ENCODE assay signal across 8 mouse cellular contexts in the genomic region with DNA sequence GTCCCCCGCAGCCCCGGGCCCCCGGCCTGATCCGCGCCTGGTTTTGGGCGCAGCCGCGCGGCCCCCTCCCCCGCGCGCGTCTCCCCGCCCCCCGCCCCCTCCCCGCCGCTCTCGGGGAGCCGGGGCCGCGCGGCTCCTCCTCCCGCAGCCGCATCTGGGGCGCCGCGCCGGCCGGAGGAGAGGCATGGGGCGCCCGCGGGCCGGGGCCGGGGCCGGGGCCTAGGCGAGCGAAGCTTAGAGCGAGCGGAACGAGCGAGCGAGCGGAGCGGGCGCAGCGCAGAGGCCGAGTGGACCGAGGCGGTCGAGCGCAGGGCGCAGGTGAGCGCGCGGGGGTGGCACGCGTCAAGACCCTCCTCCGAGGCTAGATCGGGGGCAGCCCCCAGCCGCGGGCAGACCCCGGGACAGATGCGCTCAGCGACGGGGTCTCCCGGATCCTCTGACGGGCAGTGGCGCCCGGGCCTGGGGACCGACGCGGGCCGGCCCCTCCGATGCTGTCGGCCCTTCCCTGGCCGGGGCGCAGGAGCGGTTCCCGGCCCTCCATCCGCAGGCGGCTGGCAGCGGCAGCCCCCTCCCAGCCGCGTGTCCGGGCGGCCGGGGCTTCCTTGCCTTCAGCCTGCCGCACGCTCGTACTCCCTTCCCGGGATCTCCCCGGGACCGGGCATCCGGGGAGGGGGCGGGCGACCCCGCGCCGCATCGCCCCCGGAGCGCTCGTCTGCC. TPM values are rescaled to one million over a fixed set of nuclear protein-coding genes. Genes with fewer than 3 reads are reported as not detected.
A peak's percentile ranks its signal among the peaks of the same experiment; 100 is the strongest.
DNase-seq lines count a peak whose midpoint lies in the region; ATAC-seq lines count a peak whose summit lies in the region.

A gene (plus strand): TSS at position 165 of the 717 bp plus-strand sequence.

- peaks cover 24% of the 10 kb centered on the region for H3K4me1 ChIP-seq in lung, embryonic 15.5 days
- H3K4me1 ChIP-seq in embryonic facial prominence, embryonic 12.5 days: peaks cover 11% of the 10 kb centered on the region
- peaks cover 0 to 7% of the 10 kb centered on the region in 2 experiments; a peak in 2 of 4 replicates for H3K4me1 ChIP-seq in heart, embryonic 14.5 days (ENCODE audit: control insufficient read depth in 2 of 2, insufficient read depth in 2 of 2, low read length in 2 of 2)
- 0 out of 2 replicates have a peak, but pooled peaks cover 6% of the 10 kb centered on the region for H3K4me1 ChIP-seq in midbrain, embryonic 14.5 days (ENCODE audit: control insufficient read depth, insufficient read depth, low read length)

- H3K27ac ChIP-seq in lung, embryonic 15.5 days: no peak within 1 kb of the TSS
- H3K27ac ChIP-seq in embryonic facial prominence, embryonic 12.5 days: no peak within 1 kb of the TSS
- no peak within 1 kb of the TSS for H3K27ac ChIP-seq in heart, embryonic 14.5 days (replicated peaks in 1 of 2; ENCODE audit: control insufficient read depth in 1 of 2, insufficient read depth in 1 of 2, low read depth in 2 of 2, low read length in 2 of 2)
- H3K27ac ChIP-seq in midbrain, embryonic 14.5 days (replicated peaks; ENCODE audit: low read depth, low read length): peak within 1 kb of the TSS; percentile 63

- DNase-seq in lung, postnatal 10 days: no peak
- peak; percentile 54 for DNase-seq in adrenal gland, adult 2 months
- DNase-seq in layer of hippocampus, postnatal 14 days (ENCODE audit: low spot score in 2 of 2): peak in 1 of 2 experiments; percentile 45
- DNase-seq in midbrain, embryonic 14.5 days: peak; percentile 87
- DNase-seq in adipocyte (ENCODE audit: low spot score): no peak

- H3K9me3 ChIP-seq in lung, embryonic 15.5 days: no peaks in the 10 kb centered on the region
- H3K9me3 ChIP-seq in embryonic facial prominence, embryonic 12.5 days: no peaks in the 10 kb centered on the region
- H3K9me3 ChIP-seq in heart, embryonic 14.5 days (ENCODE audit: control insufficient read depth, low read length): no peaks in the 10 kb centered on the region
- H3K9me3 ChIP-seq in midbrain, embryonic 14.5 days (ENCODE audit: control insufficient read depth, low read length): no peaks in the 10 kb centered on the region

- peak within 1 kb of the TSS; percentile 42 for H3K9ac ChIP-seq in lung, embryonic 15.5 days
- peak within 1 kb of the TSS; percentile 69 for H3K9ac ChIP-seq in embryonic facial prominence, embryonic 12.5 days
- H3K9ac ChIP-seq in heart, embryonic 14.5 days (ENCODE audit: low read length): peak within 1 kb of the TSS; percentile 63
- H3K9ac ChIP-seq in midbrain, embryonic 14.5 days (replicated peaks; ENCODE audit: low read length): peak within 1 kb of the TSS; percentile 80

- H3K27me3 ChIP-seq in lung, embryonic 15.5 days: peaks cover 94% of the 10 kb centered on the region
- peaks cover 61% of the 10 kb centered on the region for H3K27me3 ChIP-seq in embryonic facial prominence, embryonic 12.5 days
- peaks cover 93% of the 10 kb centered on the region for H3K27me3 ChIP-seq in heart, embryonic 14.5 days (ENCODE audit: control insufficient read depth, insufficient read depth, low read length)
- H3K27me3 ChIP-seq in midbrain, embryonic 14.5 days (ENCODE audit: control insufficient read depth, insufficient read depth, low read length): peaks cover 24% of the 10 kb centered on the region

- peak; percentile 50; the same call in 1 of the 2 replicates for ATAC-seq in lung, embryonic 15.5 days (ENCODE audit: borderline replicate concordance, extremely low read depth, low FRiP score, low TSS enrichment)
- peak; percentile 73 for ATAC-seq in embryonic facial prominence, embryonic 12.5 days (ENCODE audit: insufficient number of reproducible peaks, insufficient read depth, low FRiP score, low TSS enrichment)
- peak; percentile 48; the same call in 1 of the 2 replicates for ATAC-seq in heart, embryonic 14.5 days (ENCODE audit: insufficient number of reproducible peaks, insufficient read depth, low FRiP score, low read depth)
- peak; percentile 78 for ATAC-seq in midbrain, embryonic 14.5 days (ENCODE audit: low FRiP score, low TSS enrichment)

- WGBS in lung, embryonic 15.5 days: 1% methylated on average over 70 of the region's 103 CpGs
- WGBS in embryonic facial prominence, embryonic 12.5 days: under 1% methylated on average over 76 of the region's 103 CpGs
- WGBS in heart, embryonic 14.5 days: under 1% methylated on average over 51 of the region's 103 CpGs
- under 1% methylated on average over 93 of the region's 103 CpGs for WGBS in midbrain, embryonic 14.5 days

- peak within 1 kb of the TSS; percentile 92 for H3K4me2 ChIP-seq in lung, embryonic 15.5 days
- H3K4me2 ChIP-seq in embryonic facial prominence, embryonic 12.5 days (replicated peaks): peak within 1 kb of the TSS; percentile 97
- H3K4me2 ChIP-seq in heart, embryonic 14.5 days (ENCODE audit: low read length): peak within 1 kb of the TSS; percentile 98
- H3K4me2 ChIP-seq in midbrain, embryonic 14.5 days (ENCODE audit: low read length): peak within 1 kb of the TSS; percentile 96

- H3K36me3 ChIP-seq in lung, embryonic 15.5 days: no peaks in the 10 kb centered on the region
- H3K36me3 ChIP-seq in embryonic facial prominence, embryonic 12.5 days: no peaks in the 10 kb centered on the region
- H3K36me3 ChIP-seq in heart, embryonic 14.5 days (ENCODE audit: control insufficient read depth, insufficient read depth, low read length): no peaks in the 10 kb centered on the region
- H3K36me3 ChIP-seq in midbrain, embryonic 14.5 days (ENCODE audit: control insufficient read depth, insufficient read depth, low read length): no peaks in the 10 kb centered on the region

- H3K4me3 ChIP-seq in lung, embryonic 15.5 days: peak within 1 kb of the TSS; percentile 57
- H3K4me3 ChIP-seq in embryonic facial prominence, embryonic 12.5 days: peak within 1 kb of the TSS; percentile 71
- H3K4me3 ChIP-seq in heart, embryonic 14.5 days (ENCODE audit: control insufficient read depth in 1 of 2, insufficient read depth in 1 of 2, low read depth in 1 of 2, low read length in 2 of 2): peak within 1 kb of the TSS; percentile 56 to 64
- peak within 1 kb of the TSS; percentile 77 for H3K4me3 ChIP-seq in midbrain, embryonic 14.5 days (replicated peaks; ENCODE audit: low read depth, low read length)

RNA-seq across cellular contexts. Expression of the gene that starts here (rescaled TPM):
- polyA plus RNA-seq in lung, embryonic 15.5 days (2015; fragmentation: Nextera tagmentation; extraction: Ambion mirVana): 58.3 and 67.9 TPM in 2 replicates
- total RNA-seq in adrenal gland, adult 2 months (2021): 10 to 100 TPM; 49.5 to 58.3 TPM
- 87.7 and 90.7 TPM in 2 replicates for polyA plus RNA-seq in adrenal gland, adult 2 months (2012; rRNA removed)
- polyA plus RNA-seq in embryonic facial prominence, embryonic 12.5 days (2016; fragmentation: Nextera tagmentation; extraction: Ambion mirVana): 132 and 137 TPM in 2 replicates
- polyA plus RNA-seq in heart, embryonic 14.5 days (2014; fragmentation: Nextera tagmentation; extraction: Ambion mirVana): 51.4 and 57.6 TPM in 2 replicates
- total RNA-seq in layer of hippocampus, postnatal 14 days (2021): 100 to 1,000 TPM; 194 TPM
- polyA plus RNA-seq in midbrain, embryonic 14.5 days (2014; fragmentation: Nextera tagmentation; extraction: Ambion mirVana): 272 and 276 TPM in 2 replicates

Comparison
In these comparisons a context has a peak if more than half of its experiments do, and no peak if none do; other contexts are left out.
1. DNase-seq: peak in adrenal gland, adult 2 months (single experiment) and midbrain, embryonic 14.5 days (single experiment); none in lung, postnatal 10 days (single experiment) and adipocyte (single experiment).
2. Peak in every context shown above with its lines, with median percentiles within 50 percentile points of each other: ATAC-seq, H3K4me2 ChIP-seq, H3K4me3 ChIP-seq and H3K9ac ChIP-seq.